Mouse (Mus musculus): ENCODE data around the gene Slc8a1.
A peak's percentile ranks its signal among the peaks of the same experiment; 100 is the strongest.

- TF ChIP-seq CTCF (IDR thresholded peaks at IDR 0.05; ENCODE audit: low read depth) (peak; percentile 62), EP300 (IDR thresholded peaks at IDR 0.05; ENCODE audit: low read depth) (no peak)
These were observed 71.6 kb downstream of the Slc8a1 start for GRCm38 (mm10) chr17:81666551-81666950.

Data from liver, postnatal 0 days (tissue).